ENCODE assay signal across 13 mouse cellular contexts in genomic region chr11:22206191-22206590, GRCm38 (mm10).
"Had no signal": no experiment of that assay in that cellular context is flagged by ENCODE, and none has a peak within 500 bp of the region (broad histone marks: within the 10 kb centered on the region; RNA-seq: fewer than 3 reads in every experiment).

No protein-coding gene starts in this region.

- H3K4me3 ChIP-seq: kidney, embryonic 15.5 days; limb, embryonic 13.5 days; megakaryocyte, embryonic 14.5 days; neural tube, embryonic 13.5 days; stomach, embryonic 15.5 days had no signal

- H3K4me2 ChIP-seq: kidney, embryonic 15.5 days; limb, embryonic 13.5 days; neural tube, embryonic 13.5 days; stomach, embryonic 15.5 days had no signal

- H3K27ac ChIP-seq: kidney, embryonic 15.5 days; limb, embryonic 13.5 days; liver, embryonic 14.5 days; macrophage; neural tube, embryonic 13.5 days; stomach, embryonic 15.5 days had no signal

- H3K27me3 ChIP-seq: kidney, embryonic 15.5 days; limb, embryonic 13.5 days; megakaryocyte, embryonic 14.5 days; neural tube, embryonic 13.5 days; stomach, embryonic 15.5 days had no signal

- H3K4me1 ChIP-seq: kidney, embryonic 15.5 days; limb, embryonic 13.5 days; megakaryocyte, embryonic 14.5 days; stomach, embryonic 15.5 days had no signal

- ATAC-seq: lung, postnatal 0 days had no signal

- H3K9me3 ChIP-seq: kidney, embryonic 15.5 days; limb, embryonic 13.5 days; megakaryocyte, embryonic 14.5 days; neural tube, embryonic 13.5 days; stomach, embryonic 15.5 days had no signal

- H3K36me3 ChIP-seq: kidney, embryonic 15.5 days; limb, embryonic 13.5 days; neural tube, embryonic 13.5 days; stomach, embryonic 15.5 days had no signal

- DNase-seq: left cerebral cortex, postnatal 4 days; lung, adult 2 months; right cerebral cortex, postnatal 14 days; thymus, adult 2 months; thymus, postnatal 25 days had no signal

- H3K9ac ChIP-seq: kidney, embryonic 15.5 days; limb, embryonic 13.5 days; liver, embryonic 14.5 days; neural tube, embryonic 13.5 days; stomach, embryonic 15.5 days had no signal
